Mouse (Mus musculus) thymus, postnatal 4 days (tissue): ENCODE data around the gene Cd320.
"Not testable (repeated sequence)": the region's sequence is repeated elsewhere in the genome, so short reads cannot be mapped to it uniquely, and the experiment has no call there.

Experiments used
- DNase-seq: peaks from one replicate; pipeline ENCODE4 v3.0.0; 2021

The Cd320 gene

GRCm38 (mm10) chr17:33842966-33843795 lies at the start of gene Cd320:
TSS of gene Cd320 (plus strand) at chr17:33843091.
- DNase-seq = peak; percentile 92

GRCm38 (mm10) chr17:33798306-33798705 lies 44.6 kb upstream of the Cd320 start:
- DNase-seq = no peak

- DNase-seq = no peak
These were observed 43.6 kb upstream of the Cd320 start for GRCm38 (mm10) chr17:33799277-33799676.

- no peak for DNase-seq
These were observed 40.7 kb upstream of the Cd320 start for GRCm38 (mm10) chr17:33802221-33802620.

GRCm38 (mm10) chr17:33804205-33804604 lies 38.7 kb upstream of the Cd320 start:
- no peak for DNase-seq

GRCm38 (mm10) chr17:33804745-33805144 lies 38.1 kb upstream of the Cd320 start:
- no peak for DNase-seq

- no peak for DNase-seq
These were observed 35.6 kb upstream of the Cd320 start for GRCm38 (mm10) chr17:33807181-33807888.

GRCm38 (mm10) chr17:33808192-33808591 lies 34.7 kb upstream of the Cd320 start:
- DNase-seq = no peak

GRCm38 (mm10) chr17:33810334-33811141 lies 32.4 kb upstream of the Cd320 start, which contains the start of gene Kank3:
TSS of gene Kank3 (plus strand) at chr17:33810519.
- peak; percentile 92 for DNase-seq

GRCm38 (mm10) chr17:33811142-33811516 lies 31.8 kb upstream of the Cd320 start:
- DNase-seq = no peak

GRCm38 (mm10) chr17:33812475-33812874 lies 30.4 kb upstream of the Cd320 start:
- no peak for DNase-seq

GRCm38 (mm10) chr17:33812990-33813389 lies 29.9 kb upstream of the Cd320 start:
- DNase-seq = no peak

- no peak for DNase-seq
These were observed 27.5 kb upstream of the Cd320 start for GRCm38 (mm10) chr17:33815399-33815798.

- DNase-seq = no peak
These were observed 26.3 kb upstream of the Cd320 start for GRCm38 (mm10) chr17:33816612-33817011.

- peak; percentile 85 for DNase-seq
These were observed 25.5 kb upstream of the Cd320 start for GRCm38 (mm10) chr17:33817184-33817968.

GRCm38 (mm10) chr17:33817969-33818643 lies 24.8 kb upstream of the Cd320 start:
- no peak for DNase-seq

- DNase-seq = no peak
These were observed 20.4 kb upstream of the Cd320 start for GRCm38 (mm10) chr17:33822436-33822959.

GRCm38 (mm10) chr17:33823171-33823570 lies 19.7 kb upstream of the Cd320 start:
- DNase-seq = not testable (repeated sequence)

GRCm38 (mm10) chr17:33824084-33824996 lies 18.6 kb upstream of the Cd320 start, which contains the start of the genes Rps28 and Ndufa7:
TSS of gene Rps28 (minus strand) at chr17:33824562.
TSS of gene Ndufa7 (plus strand) at chr17:33824572.
- DNase-seq = peak; percentile 97

- DNase-seq = not testable (repeated sequence)
These were observed 17.9 kb upstream of the Cd320 start for GRCm38 (mm10) chr17:33824997-33825330.
